Mouse (Mus musculus): ENCODE results near the gene Edem1.

DNA sequence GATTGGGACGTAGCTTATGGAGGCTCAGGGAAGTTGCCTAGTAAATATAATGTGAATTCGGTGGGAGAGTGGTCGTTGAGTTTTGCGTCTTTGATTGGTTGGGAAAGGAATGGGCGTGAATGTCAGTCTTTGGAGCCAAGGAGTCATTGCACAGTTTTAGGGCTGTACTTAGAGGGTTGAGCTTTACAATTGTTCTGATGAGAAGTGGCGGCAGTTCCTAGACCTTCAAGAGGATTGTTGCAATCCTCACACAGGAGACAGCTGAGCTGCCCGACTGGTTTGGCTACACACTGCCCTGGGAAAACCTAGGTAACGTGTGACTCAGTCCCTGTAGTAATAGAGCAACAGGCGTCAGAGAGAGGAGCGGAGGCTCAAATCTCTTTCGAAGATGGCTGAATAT, 44.4 kb upstream of the Edem1 start:
- TF ChIP-seq POLR2A (IDR thresholded peaks at IDR 0.05; ENCODE audit: insufficient read length, low read depth): no peak
- no peak for TF ChIP-seq REST (IDR thresholded peaks at IDR 0.05; ENCODE audit: insufficient read depth, insufficient read length)
